Mouse (Mus musculus) lung, postnatal 36 days (tissue): ENCODE results near the gene Kcnk13.
A peak's percentile ranks its signal among the peaks of the same experiment; 100 is the strongest.
"Not testable (repeated sequence)": the region's sequence is repeated elsewhere in the genome, so short reads cannot be mapped to it uniquely, and the experiment has no call there.

Experiments
- DNase-seq: peaks from one replicate; pipeline ENCODE4 v3.0.0; 2022; ENCODE audit warnings: mixed read lengths

Gene Kcnk13

GRCm38 (mm10) chr12:99966116-99966770 lies 1.9 kb downstream of the Kcnk13 start:
- DNase-seq: no peak

GRCm38 (mm10) chr12:99966881-99967363 lies 2.6 kb downstream of the Kcnk13 start:
- peak; percentile 22 for DNase-seq

GRCm38 (mm10) chr12:99969906-99970305 lies 5.6 kb downstream of the Kcnk13 start:
- DNase-seq: no peak

- DNase-seq: not testable (repeated sequence)
These were observed 7.1 kb downstream of the Kcnk13 start for GRCm38 (mm10) chr12:99971205-99971894.

DNA sequence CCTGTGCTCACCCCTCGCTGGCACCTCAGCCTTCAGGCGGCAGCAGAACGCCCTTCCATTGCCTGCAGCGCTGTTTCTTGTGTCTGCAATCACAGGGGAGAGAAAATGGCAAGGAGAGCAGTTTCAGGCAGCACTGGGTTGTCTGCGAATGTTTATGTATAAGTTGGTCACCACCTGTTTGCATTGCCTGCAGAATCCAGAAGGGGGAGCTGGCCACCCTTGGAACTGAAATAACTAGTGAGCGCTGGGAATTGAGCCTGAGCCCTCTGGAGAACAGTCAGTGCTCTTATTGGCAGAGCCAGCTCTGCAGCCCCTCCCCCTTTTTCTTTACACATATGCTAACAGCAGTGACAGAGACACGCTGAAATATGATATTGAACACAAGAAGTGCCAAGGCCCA lies 8.5 kb downstream of the Kcnk13 start:
- no peak for DNase-seq

DNA sequence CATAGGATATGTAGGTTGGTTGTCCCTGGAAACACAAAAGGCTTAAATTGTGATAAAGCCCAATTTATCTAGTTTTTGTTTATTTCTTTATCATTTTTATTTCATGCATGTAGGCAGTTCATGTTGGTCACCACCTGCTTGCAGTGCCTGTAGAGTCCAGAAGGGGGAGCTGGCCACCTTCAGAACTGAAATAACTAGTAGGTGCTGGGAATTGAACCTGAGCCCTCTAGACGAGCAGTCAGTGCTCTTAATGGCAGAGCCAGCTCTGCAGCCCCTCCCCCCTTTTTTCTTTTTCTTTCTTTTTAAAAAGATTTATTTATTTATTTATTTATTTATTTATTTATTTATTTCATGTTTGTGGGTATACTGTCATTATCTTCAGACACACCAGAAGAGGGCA lies 9.4 kb downstream of the Kcnk13 start:
- no peak for DNase-seq

DNA sequence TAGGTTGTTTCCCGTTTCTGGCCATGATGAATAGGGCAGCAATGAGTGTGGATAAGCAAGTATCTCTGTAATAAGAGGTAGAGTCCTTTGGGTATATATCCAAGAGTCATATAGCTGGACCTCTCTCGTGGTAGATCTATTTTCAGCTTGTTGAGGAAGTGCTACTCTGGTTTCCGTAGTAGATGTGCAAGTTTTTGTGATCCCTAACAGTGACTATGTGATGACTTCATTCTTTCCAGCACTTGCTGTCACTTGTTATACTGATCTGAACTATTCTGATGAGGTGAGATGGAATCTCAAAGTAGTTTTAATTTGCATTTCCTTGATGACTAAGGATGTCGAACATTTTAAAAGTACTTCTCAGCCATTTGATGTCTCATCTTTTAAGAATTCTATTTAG lies 15.2 kb downstream of the Kcnk13 start:
- DNase-seq: no peak

DNA sequence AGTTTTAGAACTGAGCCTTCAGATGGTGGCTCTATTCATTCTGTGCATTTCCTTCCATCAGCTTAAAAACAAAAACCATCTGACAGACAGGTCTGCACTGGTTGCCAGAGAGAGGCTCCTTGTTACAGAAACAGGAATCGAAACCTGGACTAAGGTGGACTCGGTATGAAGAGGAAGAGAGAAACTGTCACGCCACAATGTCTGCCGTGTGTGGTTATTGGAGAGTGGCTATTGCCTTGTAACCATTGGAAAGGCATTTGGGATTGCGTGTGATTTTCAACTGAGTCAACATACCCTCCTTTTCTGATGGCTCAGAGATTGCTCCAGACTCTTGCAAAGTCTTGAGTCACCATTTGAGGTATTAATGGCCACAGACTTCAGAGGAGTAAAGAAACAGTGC lies 22.5 kb downstream of the Kcnk13 start:
- no peak for DNase-seq

DNA sequence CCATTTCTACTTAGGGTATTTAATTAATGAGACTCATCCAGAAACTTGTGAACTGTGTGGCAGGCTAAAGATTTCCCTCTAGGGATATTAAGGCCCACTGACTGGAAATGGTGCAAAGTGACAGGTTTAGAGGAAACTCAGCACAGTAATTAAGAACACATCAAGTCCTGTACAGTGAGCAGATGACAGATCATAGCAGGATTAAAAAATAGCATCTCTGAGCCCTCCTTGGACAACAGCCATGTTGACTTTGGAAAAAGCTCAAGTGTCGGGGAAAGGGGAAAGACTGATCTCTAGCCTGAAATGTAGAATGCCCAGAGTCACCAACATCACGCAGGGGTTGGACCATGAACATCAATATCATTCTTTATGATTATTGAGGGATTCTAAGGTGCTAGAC lies 23.8 kb downstream of the Kcnk13 start:
- DNase-seq: no peak

DNA sequence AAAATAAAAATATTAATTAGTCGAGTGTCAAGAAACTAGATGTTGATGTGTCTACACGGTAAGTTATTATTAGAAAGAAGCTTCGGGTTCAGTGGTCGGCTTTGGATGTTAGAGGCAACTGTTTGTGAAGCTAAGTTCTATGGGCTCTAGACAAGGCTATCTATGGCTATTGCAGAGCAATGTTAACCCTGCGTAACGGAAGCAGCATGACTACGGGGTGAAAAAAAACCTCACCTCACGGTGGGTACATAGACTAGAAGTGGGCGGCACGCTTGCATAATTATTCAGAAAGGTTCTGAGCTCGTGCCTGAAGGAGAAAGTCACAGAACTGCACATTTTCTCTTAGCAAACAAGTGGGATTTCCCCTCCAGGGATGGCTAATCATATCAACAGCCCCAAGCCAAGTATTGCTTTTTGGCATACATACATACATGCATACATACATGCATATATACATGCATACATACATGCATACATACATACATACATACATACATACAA lies 28.1 kb downstream of the Kcnk13 start:
- no peak for DNase-seq

DNA sequence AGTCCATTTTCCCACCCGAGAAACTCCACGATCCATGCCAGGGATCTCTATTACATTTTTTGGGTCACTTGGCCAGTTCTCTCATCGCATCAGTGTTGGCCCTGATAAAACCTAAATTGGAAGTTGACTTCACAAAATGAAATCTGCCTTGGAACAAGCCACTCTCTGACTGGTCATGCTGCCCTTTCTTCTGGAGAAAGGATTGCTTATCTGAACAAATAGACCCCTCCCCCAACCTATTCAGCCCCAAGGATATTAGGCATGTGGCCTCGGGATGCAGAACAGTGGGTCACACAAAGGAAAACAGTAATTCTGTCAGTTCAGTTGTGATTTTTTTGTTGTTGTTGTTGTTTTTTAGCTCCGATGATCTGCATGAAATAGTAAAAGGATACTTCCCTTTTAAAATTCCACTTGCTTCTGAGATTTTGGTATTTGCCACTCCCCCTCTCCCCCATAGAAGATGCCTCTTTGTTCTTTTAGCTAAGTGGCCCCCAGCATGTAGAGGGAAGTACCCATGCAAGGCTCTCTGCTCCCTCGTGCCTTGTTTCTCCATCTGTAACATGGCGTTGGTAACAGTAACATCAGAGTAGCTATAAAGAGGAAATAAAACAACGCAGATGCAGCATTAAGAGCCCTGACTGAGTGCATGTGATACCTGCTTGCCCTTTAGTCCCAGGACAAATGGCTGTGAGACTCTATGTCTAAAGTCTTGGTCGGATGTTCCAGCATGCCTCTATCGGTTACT lies 29.0 kb downstream of the Kcnk13 start:
- DNase-seq: no peak

DNA sequence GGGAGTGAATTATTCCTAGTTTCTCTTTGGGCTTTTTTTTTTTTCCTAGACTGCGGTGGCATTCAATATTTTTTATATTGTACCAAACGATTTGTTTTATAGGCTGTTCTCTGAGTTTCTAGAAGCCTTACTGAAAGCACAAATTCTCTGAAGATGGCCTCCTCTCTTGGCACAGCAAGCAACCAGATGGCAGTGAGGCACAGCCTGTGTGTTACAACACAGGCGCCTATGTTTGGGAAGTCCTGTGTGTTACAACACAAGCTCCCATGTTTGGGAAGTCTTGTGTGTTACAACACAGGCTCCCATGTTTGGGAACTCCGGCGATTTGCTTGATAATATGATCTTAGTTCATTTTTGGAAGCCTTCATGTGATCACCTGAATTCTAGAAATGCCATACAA lies 31.7 kb downstream of the Kcnk13 start:
- DNase-seq: peak; percentile 8

DNA sequence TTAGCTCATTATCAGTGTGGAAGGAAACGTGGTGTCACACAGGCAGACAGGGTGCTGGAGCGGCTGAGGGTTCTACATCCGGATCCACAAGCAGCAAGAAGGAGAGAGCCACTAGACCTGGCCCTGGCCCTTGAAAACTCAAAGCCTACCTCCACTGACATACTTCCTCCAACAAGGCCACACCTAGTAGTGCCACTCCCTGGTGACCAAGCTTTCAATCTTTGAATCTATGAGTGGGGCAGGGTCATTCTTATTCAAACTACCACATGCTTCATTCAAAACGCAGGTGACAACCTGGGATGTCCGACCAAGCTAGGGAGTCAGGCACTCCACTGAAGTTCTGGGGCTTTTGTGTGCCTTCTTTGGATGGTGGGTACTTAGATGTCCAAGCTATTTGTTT lies 35.4 kb downstream of the Kcnk13 start:
- DNase-seq: no peak

GRCm38 (mm10) chr12:100000381-100000780 lies 36.1 kb downstream of the Kcnk13 start:
- DNase-seq: no peak

DNA sequence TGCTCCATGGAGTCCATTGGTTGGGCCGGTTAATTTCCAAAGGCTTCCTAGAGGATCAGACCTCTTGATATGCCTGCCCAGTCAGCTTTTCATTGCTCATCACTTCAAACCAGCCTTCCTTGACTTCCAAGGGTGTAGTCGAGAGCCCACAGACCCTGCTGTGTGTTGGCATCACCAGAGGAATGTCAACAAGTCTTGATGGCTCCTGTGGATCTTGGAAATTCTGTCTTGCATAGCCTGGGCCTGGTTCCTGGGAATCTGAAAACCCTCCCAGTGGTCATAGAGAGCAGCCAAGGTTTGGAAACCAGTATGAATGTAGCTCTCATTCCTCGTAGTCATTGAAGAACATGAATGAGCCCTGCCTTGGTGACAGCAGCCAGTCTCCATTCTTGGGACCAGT lies 36.9 kb downstream of the Kcnk13 start:
- no peak for DNase-seq

DNA sequence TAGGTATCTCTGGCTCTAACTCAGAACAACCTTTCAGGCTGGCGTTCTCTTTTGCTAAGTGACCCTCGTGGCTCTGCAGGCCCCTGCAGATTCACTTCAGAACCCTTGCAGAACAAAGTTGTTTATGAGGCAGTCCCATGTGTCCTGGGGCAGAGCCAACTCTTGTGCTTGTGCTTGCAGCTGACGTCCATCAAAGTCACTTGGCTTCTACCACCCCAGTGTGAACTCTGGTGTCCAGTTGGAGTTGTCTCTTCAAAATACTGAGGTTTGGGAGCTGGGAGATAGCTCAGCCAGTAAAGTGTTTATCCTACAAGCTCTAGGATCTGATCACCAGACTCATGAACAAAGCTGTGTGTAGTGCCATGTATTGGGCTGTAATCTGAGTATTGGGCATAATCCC lies 37.6 kb downstream of the Kcnk13 start:
- peak; percentile 84 for DNase-seq

- DNase-seq: no peak
These were observed 38.8 kb downstream of the Kcnk13 start for GRCm38 (mm10) chr12:100002914-100003587.

DNA sequence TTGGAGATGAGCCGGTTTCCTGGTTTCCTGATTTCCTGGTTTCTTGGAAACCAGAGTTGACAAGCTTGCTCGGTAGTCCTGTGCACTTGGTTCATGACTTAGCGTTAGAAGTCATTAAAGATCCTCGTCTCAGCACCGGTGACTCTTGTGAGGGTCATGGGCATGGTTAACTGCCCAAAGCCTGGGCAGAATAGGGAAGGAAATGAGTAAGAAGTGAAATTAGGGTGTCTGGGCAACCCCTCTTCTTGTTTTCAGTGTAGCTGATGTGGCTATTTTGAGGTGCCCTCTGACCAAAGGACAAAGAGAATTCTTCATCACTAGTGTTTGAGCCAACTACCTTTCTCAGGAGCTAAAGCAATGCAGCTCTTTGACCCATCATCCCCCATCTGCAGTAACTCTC lies 41.0 kb downstream of the Kcnk13 start:
- DNase-seq: peak; percentile 31

DNA sequence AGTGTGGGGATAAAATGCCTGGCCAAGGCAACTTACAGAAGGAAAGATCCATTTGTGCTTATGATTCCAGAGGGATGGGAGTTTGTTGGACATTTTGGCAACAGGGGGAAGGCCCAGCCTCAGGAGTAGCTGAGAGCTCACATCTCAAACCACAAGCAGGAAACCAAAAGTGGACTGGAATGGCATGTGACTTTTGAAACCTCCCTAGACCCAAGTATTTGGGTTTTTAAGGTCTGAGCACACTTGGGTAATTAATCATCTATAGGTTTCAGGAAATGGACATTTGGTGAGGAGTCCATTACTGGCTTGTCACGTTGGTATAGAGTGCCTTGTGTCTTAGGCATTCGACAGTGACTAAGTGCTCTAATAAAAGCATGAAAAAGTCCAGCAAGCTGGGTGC lies 42.4 kb downstream of the Kcnk13 start:
- DNase-seq: no peak

DNA sequence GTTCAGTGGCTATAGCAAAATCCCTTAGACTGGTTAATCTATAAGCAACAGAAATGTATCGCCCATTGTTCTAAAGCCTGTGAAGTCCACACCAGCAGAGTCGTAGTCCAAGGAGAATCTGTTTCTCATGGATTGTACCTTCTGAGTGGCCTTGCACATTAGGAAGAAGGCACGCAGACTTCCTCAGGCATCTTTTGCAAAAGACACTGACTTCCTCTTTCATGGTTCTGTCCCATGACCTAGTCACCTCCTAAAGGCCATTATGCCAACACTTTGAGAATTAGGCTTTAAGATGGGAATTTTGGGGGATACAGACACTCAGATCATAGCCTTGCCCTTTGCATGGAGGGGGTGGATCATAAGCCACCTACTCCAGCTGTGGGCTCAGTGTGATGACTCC lies 48.5 kb downstream of the Kcnk13 start:
- peak; percentile 10 for DNase-seq

DNA sequence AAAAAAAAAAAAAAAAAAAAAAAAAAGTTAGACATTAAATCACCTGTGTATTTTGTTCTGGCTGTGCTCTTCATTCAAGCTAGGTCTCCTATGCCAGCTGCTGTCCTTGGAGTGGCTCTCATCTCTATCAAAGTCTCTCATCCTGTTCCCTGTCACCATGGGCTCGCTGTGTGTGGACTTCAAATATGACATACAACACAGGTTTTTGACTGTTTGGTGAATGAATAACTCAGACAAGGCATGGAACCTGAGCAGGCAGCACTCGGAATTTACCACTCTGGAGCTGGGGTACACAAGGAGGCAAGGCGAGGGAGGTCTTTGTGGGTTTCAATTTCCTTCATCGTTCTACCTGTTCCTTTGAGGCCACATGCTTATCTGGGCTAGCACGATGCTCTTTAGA lies 50.8 kb downstream of the Kcnk13 start:
- no peak for DNase-seq

DNA sequence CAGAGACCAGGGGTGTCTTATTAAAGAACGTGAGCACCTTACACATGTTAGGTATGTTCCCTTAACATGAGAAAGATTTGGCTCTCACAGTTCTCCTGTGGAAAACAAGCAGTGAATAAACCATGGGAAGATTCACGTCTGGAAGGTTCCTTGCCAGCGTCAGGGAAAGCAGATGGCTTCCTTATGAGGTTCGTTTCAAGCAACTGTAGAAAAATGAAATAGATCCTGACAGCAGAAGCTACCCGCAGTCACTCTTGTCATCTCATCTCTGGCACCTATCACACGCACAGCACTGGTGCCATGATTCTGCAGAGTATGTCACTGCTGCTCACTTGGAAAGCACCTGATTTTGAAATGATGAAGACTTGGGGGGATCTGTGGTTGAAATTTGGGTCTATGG lies 53.4 kb downstream of the Kcnk13 start:
- DNase-seq: no peak

- peak; percentile 10 for DNase-seq
These were observed 58.2 kb downstream of the Kcnk13 start for GRCm38 (mm10) chr12:100022490-100022889.
